Mouse (Mus musculus): Measurements from ENCODE around the gene Ift140. TPM values are rescaled to one million over a fixed set of nuclear protein-coding genes. Genes with fewer than 3 reads are reported as not detected.

Gene Ift140
- total RNA-seq (2017): 35.1 and 41.3 TPM in 2 replicates

GRCm38 (mm10) chr17:25015655-25016291 lies at the start of gene Ift140, which contains the start of gene Cramp1l:
Gene Ift140, plus strand, starts transcription at chr17:25016085.
Gene Cramp1l, minus strand, starts transcription at chr17:25015788.
- ATAC-seq (replicated peaks in 1 of 2; ENCODE audit: insufficient read depth in 1 of 2, low FRiP score in 2 of 2, low TSS enrichment in 1 of 2, low read depth in 1 of 2, poor library complexity in 2 of 2, severe bottlenecking in 2 of 2): peak; percentile 92 to 93

GRCm38 (mm10) chr17:24987221-24987620 lies 28.7 kb upstream of the Ift140 start:
- ATAC-seq (replicated peaks in 1 of 2; ENCODE audit: insufficient read depth in 1 of 2, low FRiP score in 2 of 2, low TSS enrichment in 1 of 2, low read depth in 1 of 2, poor library complexity in 2 of 2, severe bottlenecking in 2 of 2): no peak

- ATAC-seq (replicated peaks in 1 of 2; ENCODE audit: insufficient read depth in 1 of 2, low FRiP score in 2 of 2, low TSS enrichment in 1 of 2, low read depth in 1 of 2, poor library complexity in 2 of 2, severe bottlenecking in 2 of 2): no peak
These were observed 21.2 kb upstream of the Ift140 start for GRCm38 (mm10) chr17:24994721-24995120.

- ATAC-seq (replicated peaks in 1 of 2; ENCODE audit: insufficient read depth in 1 of 2, low FRiP score in 2 of 2, low TSS enrichment in 1 of 2, low read depth in 1 of 2, poor library complexity in 2 of 2, severe bottlenecking in 2 of 2): no peak
These were observed 10.8 kb upstream of the Ift140 start for GRCm38 (mm10) chr17:25005102-25005501.

- ATAC-seq (replicated peaks in 1 of 2; ENCODE audit: insufficient read depth in 1 of 2, low FRiP score in 2 of 2, low TSS enrichment in 1 of 2, low read depth in 1 of 2, poor library complexity in 2 of 2, severe bottlenecking in 2 of 2): no peak
These were observed 8.4 kb upstream of the Ift140 start for GRCm38 (mm10) chr17:25007480-25007879.

GRCm38 (mm10) chr17:25013606-25014501 lies 2.0 kb upstream of the Ift140 start:
- ATAC-seq (replicated peaks in 1 of 2; ENCODE audit: insufficient read depth in 1 of 2, low FRiP score in 2 of 2, low TSS enrichment in 1 of 2, low read depth in 1 of 2, poor library complexity in 2 of 2, severe bottlenecking in 2 of 2): no peak

GRCm38 (mm10) chr17:25014841-25015570 lies 879 bp upstream of the Ift140 start:
- ATAC-seq (replicated peaks in 1 of 2; ENCODE audit: insufficient read depth in 1 of 2, low FRiP score in 2 of 2, low TSS enrichment in 1 of 2, low read depth in 1 of 2, poor library complexity in 2 of 2, severe bottlenecking in 2 of 2): no peak

- peak; percentile 56 to 66 for ATAC-seq (replicated peaks in 1 of 2; ENCODE audit: insufficient read depth in 1 of 2, low FRiP score in 2 of 2, low TSS enrichment in 1 of 2, low read depth in 1 of 2, poor library complexity in 2 of 2, severe bottlenecking in 2 of 2)
These were observed 627 bp downstream of the Ift140 start for GRCm38 (mm10) chr17:25016292-25017132.

GRCm38 (mm10) chr17:25036183-25036582 lies 20.3 kb downstream of the Ift140 start:
- ATAC-seq (replicated peaks in 1 of 2; ENCODE audit: insufficient read depth in 1 of 2, low FRiP score in 2 of 2, low TSS enrichment in 1 of 2, low read depth in 1 of 2, poor library complexity in 2 of 2, severe bottlenecking in 2 of 2): no peak

- ATAC-seq (replicated peaks in 1 of 2; ENCODE audit: insufficient read depth in 1 of 2, low FRiP score in 2 of 2, low TSS enrichment in 1 of 2, low read depth in 1 of 2, poor library complexity in 2 of 2, severe bottlenecking in 2 of 2): peak; percentile 76 to 78
These were observed 29.0 kb downstream of the Ift140 start for GRCm38 (mm10) chr17:25044879-25045278.

- no peak for ATAC-seq (replicated peaks in 1 of 2; ENCODE audit: insufficient read depth in 1 of 2, low FRiP score in 2 of 2, low TSS enrichment in 1 of 2, low read depth in 1 of 2, poor library complexity in 2 of 2, severe bottlenecking in 2 of 2)
These were observed 29.4 kb downstream of the Ift140 start for GRCm38 (mm10) chr17:25045281-25045680.

GRCm38 (mm10) chr17:25047143-25047542 lies 31.3 kb downstream of the Ift140 start:
- ATAC-seq (replicated peaks in 1 of 2; ENCODE audit: insufficient read depth in 1 of 2, low FRiP score in 2 of 2, low TSS enrichment in 1 of 2, low read depth in 1 of 2, poor library complexity in 2 of 2, severe bottlenecking in 2 of 2): no peak

- ATAC-seq (replicated peaks in 1 of 2; ENCODE audit: insufficient read depth in 1 of 2, low FRiP score in 2 of 2, low TSS enrichment in 1 of 2, low read depth in 1 of 2, poor library complexity in 2 of 2, severe bottlenecking in 2 of 2): no peak
These were observed 37.4 kb downstream of the Ift140 start for GRCm38 (mm10) chr17:25053274-25053673.

GRCm38 (mm10) chr17:25057041-25057440 lies 41.2 kb downstream of the Ift140 start:
- ATAC-seq (replicated peaks in 1 of 2; ENCODE audit: insufficient read depth in 1 of 2, low FRiP score in 2 of 2, low TSS enrichment in 1 of 2, low read depth in 1 of 2, poor library complexity in 2 of 2, severe bottlenecking in 2 of 2): no peak

- no peak for ATAC-seq (replicated peaks in 1 of 2; ENCODE audit: insufficient read depth in 1 of 2, low FRiP score in 2 of 2, low TSS enrichment in 1 of 2, low read depth in 1 of 2, poor library complexity in 2 of 2, severe bottlenecking in 2 of 2)
These were observed 47.4 kb downstream of the Ift140 start for GRCm38 (mm10) chr17:25063261-25063660.

GRCm38 (mm10) chr17:25063872-25064271 lies 48.0 kb downstream of the Ift140 start:
- no peak for ATAC-seq (replicated peaks in 1 of 2; ENCODE audit: insufficient read depth in 1 of 2, low FRiP score in 2 of 2, low TSS enrichment in 1 of 2, low read depth in 1 of 2, poor library complexity in 2 of 2, severe bottlenecking in 2 of 2)

GRCm38 (mm10) chr17:25064351-25064750 lies 48.5 kb downstream of the Ift140 start:
- ATAC-seq (replicated peaks in 1 of 2; ENCODE audit: insufficient read depth in 1 of 2, low FRiP score in 2 of 2, low TSS enrichment in 1 of 2, low read depth in 1 of 2, poor library complexity in 2 of 2, severe bottlenecking in 2 of 2): no peak
